ENCODE assay signal across 28 mouse cellular contexts in genomic region chr6:98198706-98199105, GRCm38 (mm10).
A peak's percentile ranks its signal among the peaks of the same experiment; 100 is the strongest.
DNase-seq lines count a peak whose midpoint lies in the region; ATAC-seq and TF ChIP-seq lines count a peak whose summit lies in the region.
"Had no signal": no experiment of that assay in that cellular context is flagged by ENCODE, and none has a peak within 500 bp of the region (broad histone marks: within the 10 kb centered on the region; RNA-seq: fewer than 3 reads in every experiment).

No protein-coding gene starts in this region.

- H3K27me3 ChIP-seq in lung, embryonic 14.5 days (ENCODE audit: insufficient read depth, low read length) = no peaks in the 10 kb centered on the region
- H3K27me3 ChIP-seq in heart, embryonic 10.5 days (ENCODE audit: insufficient read depth, poor library complexity, severe bottlenecking) = no peaks in the 10 kb centered on the region
- H3K27me3 ChIP-seq: CH12.LX; heart, embryonic 13.5 days; hindbrain, embryonic 12.5 days; kidney, embryonic 15.5 days; midbrain, embryonic 15.5 days; neural tube, embryonic 12.5 days had no signal

- DNase-seq in kidney, adult 9 months = peak; percentile 4
- DNase-seq in kidney, adult 11 months = no peak
- DNase-seq in lung, embryonic 14.5 days = peak; percentile 27
- DNase-seq in lung, postnatal 25 days (ENCODE audit: low spot score) = no peak
- peak; percentile 13 for DNase-seq in adrenal gland, adult 2 months
- no peak for DNase-seq in heart, embryonic 10.5 days (ENCODE audit: low spot score)
- no peak for DNase-seq in thymus, postnatal 25 days
- DNase-seq: B cell, adult 2 months; cerebellum, adult 9-11 months; gastrocnemius, postnatal 10 days; heart, adult 11 months; heart, postnatal 14 days; liver; lung, adult 2 months; retina, postnatal 1 day; right cerebral cortex, postnatal 25 days; spleen, adult 18-20 months had no signal

- H3K36me3 ChIP-seq in lung, embryonic 14.5 days (ENCODE audit: insufficient read depth) = no peaks in the 10 kb centered on the region
- H3K36me3 ChIP-seq in heart, embryonic 10.5 days = no peaks in the 10 kb centered on the region
- H3K36me3 ChIP-seq: embryonic facial prominence, embryonic 10.5 days; G1E; heart, embryonic 13.5 days; hindbrain, embryonic 12.5 days; kidney, embryonic 15.5 days; limb, embryonic 10.5 days; midbrain, embryonic 15.5 days; neural tube, embryonic 12.5 days had no signal

- no peak for ATAC-seq in lung, embryonic 14.5 days (ENCODE audit: insufficient read depth)
- ATAC-seq: forebrain, embryonic 16.5 days; midbrain, embryonic 15.5 days had no signal

- WGBS in lung, embryonic 14.5 days = 82% methylated on average over 2 of the region's 2 CpGs
- WGBS in heart, embryonic 10.5 days = 84% methylated on average over 2 of the region's 2 CpGs

- H3K9me3 ChIP-seq in lung, embryonic 14.5 days (ENCODE audit: low read depth, low read length) = no peaks in the 10 kb centered on the region
- no peaks in the 10 kb centered on the region for H3K9me3 ChIP-seq in heart, embryonic 10.5 days
- H3K9me3 ChIP-seq: heart, embryonic 13.5 days; hindbrain, embryonic 12.5 days; kidney, embryonic 15.5 days; limb, embryonic 10.5 days; midbrain, embryonic 15.5 days; neural tube, embryonic 12.5 days had no signal

- H3K4me2 ChIP-seq in lung, embryonic 14.5 days = no peak overlapping the region
- H3K4me2 ChIP-seq: heart, embryonic 13.5 days; hindbrain, embryonic 12.5 days; kidney, embryonic 15.5 days; midbrain, embryonic 15.5 days; neural tube, embryonic 12.5 days had no signal

- H3K4me1 ChIP-seq in lung, embryonic 14.5 days (ENCODE audit: insufficient read depth) = no peaks in the 10 kb centered on the region
- H3K4me1 ChIP-seq in heart, embryonic 10.5 days = no peaks in the 10 kb centered on the region
- H3K4me1 ChIP-seq: embryonic facial prominence, embryonic 10.5 days; heart, embryonic 13.5 days; hindbrain, embryonic 12.5 days; kidney, embryonic 15.5 days; limb, embryonic 10.5 days; midbrain, embryonic 15.5 days; neural tube, embryonic 12.5 days had no signal

- H3K27ac ChIP-seq in lung, embryonic 14.5 days (ENCODE audit: low read depth) = no peak overlapping the region
- H3K27ac ChIP-seq in heart, embryonic 10.5 days = no peak overlapping the region
- H3K27ac ChIP-seq: embryonic facial prominence, embryonic 10.5 days; heart, embryonic 13.5 days; hindbrain, embryonic 12.5 days; kidney, embryonic 15.5 days; limb, embryonic 10.5 days; macrophage; midbrain, embryonic 15.5 days; neural tube, embryonic 12.5 days had no signal

- H3K9ac ChIP-seq in lung, embryonic 14.5 days = no peak overlapping the region
- H3K9ac ChIP-seq: heart, embryonic 13.5 days; hindbrain, embryonic 12.5 days; kidney, embryonic 15.5 days; midbrain, embryonic 15.5 days; neural tube, embryonic 12.5 days had no signal

- H3K4me3 ChIP-seq in lung, embryonic 14.5 days (ENCODE audit: low read depth, low read length) = no peak overlapping the region
- no peak overlapping the region for H3K4me3 ChIP-seq in heart, embryonic 10.5 days
- H3K4me3 ChIP-seq: embryonic facial prominence, embryonic 10.5 days; heart, embryonic 13.5 days; hindbrain, embryonic 12.5 days; kidney, embryonic 15.5 days; limb, embryonic 10.5 days; midbrain, embryonic 15.5 days; neural tube, embryonic 12.5 days had no signal

- no peak for TF ChIP-seq CTCF in lung, embryonic 14.5 days (IDR thresholded peaks at IDR 0.05; ENCODE audit: low read depth)

Comparison
In these comparisons a context has a peak if more than half of its experiments do, and no peak if none do; other contexts are left out.
1. DNase-seq: peak in kidney, adult 9 months (single experiment), lung, embryonic 14.5 days (single experiment) and adrenal gland, adult 2 months (single experiment); none in kidney, adult 11 months (single experiment), lung, postnatal 25 days (single experiment), heart, embryonic 10.5 days (single experiment) and thymus, postnatal 25 days (single experiment).